Mouse (Mus musculus): Measurements from ENCODE around the gene Ufsp1.

GRCm38 (mm10) chr5:137338256-137338655 is 43.8 kb downstream of the Ufsp1 start:
- TF ChIP-seq CTCF (IDR thresholded peaks at IDR 0.05; ENCODE audit: low read depth) (no peak), EP300 (IDR thresholded peaks at IDR 0.05; ENCODE audit: low read depth) (no peak; the same call in 1 of the 2 replicates)
